Mouse (Mus musculus) liver, postnatal 0 days (tissue): ENCODE data around the gene Fmod. TPM values are rescaled to one million over a fixed set of nuclear protein-coding genes. Genes with fewer than 3 reads are reported as not detected.
A peak's percentile ranks its signal among the peaks of the same experiment; 100 is the strongest.

ENCODE experiments used
- ATAC-seq: fragments of 200-750 bp; cut with Nextera tagmentation; 2 replicates; pipeline ENCODE4 v1.8.0; 2017; ENCODE audit warnings: mild to moderate bottlenecking, moderate library complexity
- DNase-seq: peaks from one replicate; pipeline ENCODE4 v3.0.0-alpha.2; 2016
- H3K27ac ChIP-seq: fragments of 300-500 bp; sonication (generic); 2 replicates; pipeline ENCODE4 v1.5.1; 2014; ENCODE audit warnings: antibody characterized with exemption, moderate library complexity, mild to moderate bottlenecking, low read depth
- H3K27me3 ChIP-seq: fragments of 300-500 bp; sonication (generic); 2 replicates; pipeline ENCODE4 v1.6.1; 2014; ENCODE audit warnings: low read length, control low read depth, mixed read lengths; ENCODE audit not compliant: insufficient read depth
- H3K36me3 ChIP-seq: fragments of 300-500 bp; sonication (generic); replicated peaks from 2 replicates; pipeline ENCODE4 v1.6.1; 2014; ENCODE audit warnings: mild to moderate bottlenecking, control low read depth, low read length, moderate library complexity, mixed read lengths; ENCODE audit not compliant: insufficient read depth
- H3K4me1 ChIP-seq: fragments of 300-500 bp; sonication (generic); 2 replicates; pipeline ENCODE4 v1.6.1; 2014; ENCODE audit warnings: antibody characterized with exemption, mild to moderate bottlenecking, control low read depth; ENCODE audit not compliant: insufficient read depth
- H3K4me2 ChIP-seq: fragments of 300-500 bp; sonication (generic); 2 replicates; pipeline ENCODE4 v1.6.1; 2014; ENCODE audit warnings: low read depth, mild to moderate bottlenecking, low read length, moderate library complexity, mixed read lengths
- H3K4me3 ChIP-seq: fragments of 300-500 bp; sonication (generic); 2 replicates; pipeline ENCODE4 v1.5.1; 2014; ENCODE audit warnings: low read depth, low read length
- H3K9ac ChIP-seq: fragments of 300-500 bp; sonication (generic); replicated peaks from 2 replicates; pipeline ENCODE4 v1.6.1; 2014; ENCODE audit warnings: mild to moderate bottlenecking, moderate library complexity
- H3K9me3 ChIP-seq: fragments of 300-500 bp; sonication (generic); 2 replicates; pipeline ENCODE4 v1.6.1; 2016; ENCODE audit warnings: mild to moderate bottlenecking, control low read depth, low read length, mixed read lengths
- CTCF ChIP-seq: sonication (generic); IDR thresholded peaks from 2 replicates; pipeline ENCODE4 v1.5.1; 2016; ENCODE audit warnings: antibody characterized with exemption, low read depth
- EP300 ChIP-seq: IDR thresholded peaks from 2 replicates; pipeline ENCODE4 v1.6.1; 2016; ENCODE audit warnings: antibody characterized with exemption, low read depth, mild to moderate bottlenecking
- WGBS: fragments of 180-500 bp; shearing (Covaris S2); extraction: QIAGEN DNeasy Blood & Tissue Kit; methylation state at CpG from one replicate; pipeline ENCODE4 v1.1.7; 2014; ENCODE audit not compliant: insufficient replicate concordance; 5-methylcytosine and 5-hydroxymethylcytosine counted together
- polyA plus RNA-seq: library from polyadenylated mRNA; unstranded; fragments of >200 nt; fragmentation: Nextera tagmentation; extraction: Ambion mirVana; gene quantifications from 2 replicates; pipeline ENCODE4 v1.2.1, GENCODE M21; 2015

The Fmod gene
- polyA plus RNA-seq, 1 experiment from 2014 or later: 1.6 TPM

- Histone ChIP-seq H3K4me2 (peak overlapping the region; percentile 67; the same call in 1 of the 2 replicates), H3K36me3 (peaks cover 26% of the 10 kb centered on the region), H3K27me3 (no peaks in the 10 kb centered on the region), H3K9ac (0 out of 2 replicates have a peak overlapping the region, but pooled peaks have one; percentile 24), H3K27ac (peak overlapping the region; percentile 70), H3K4me3 (no peak overlapping the region), H3K9me3 (no peaks in the 10 kb centered on the region), H3K4me1 (peaks cover 63% of the 10 kb centered on the region)
- TF ChIP-seq CTCF (no peak), EP300 (no peak)
- ATAC-seq (no peak), DNase-seq (no peak)
- 53% methylated on average over 4 of the region's 4 CpGs for WGBS
These were observed 43.4 kb downstream of the Fmod start for GRCm38 (mm10) chr1:134080406-134080805.

- Histone ChIP-seq H3K9me3 (no peaks in the 10 kb centered on the region), H3K27me3 (no peaks in the 10 kb centered on the region), H3K9ac (0 out of 2 replicates have a peak overlapping the region, but pooled peaks have one; percentile 24), H3K4me2 (peak overlapping the region; percentile 13; the same call in 1 of the 2 replicates), H3K4me3 (no peak overlapping the region), H3K36me3 (peaks cover 21% of the 10 kb centered on the region), H3K4me1 (peaks cover 63% of the 10 kb centered on the region), H3K27ac (peak overlapping the region; percentile 70; the same call in 1 of the 2 replicates)
- ATAC-seq (no peak), DNase-seq (no peak)
- WGBS: 77% methylated on average over 5 of the region's 5 CpGs
- TF ChIP-seq CTCF: no peak
- no peak for TF ChIP-seq EP300
These were observed 43.9 kb downstream of the Fmod start for GRCm38 (mm10) chr1:134080881-134081450.

- H3K36me3 ChIP-seq: 0 out of 2 replicates have a peak, but pooled peaks cover 2% of the 10 kb centered on the region
- DNase-seq (peak; percentile 57), ATAC-seq (peak; percentile 10)
- peak overlapping the region; percentile 84 for H3K27ac ChIP-seq
- 39% methylated on average over 11 of the region's 11 CpGs for WGBS
- TF ChIP-seq EP300 (peak; percentile 64), CTCF (no peak)
- H3K27me3 ChIP-seq: no peaks in the 10 kb centered on the region
- H3K4me1 ChIP-seq: peaks cover 72% of the 10 kb centered on the region
- H3K4me3 ChIP-seq: no peak overlapping the region; the same call in 1 of the 2 replicates
- peak overlapping the region; percentile 47 for H3K9ac ChIP-seq
- H3K9me3 ChIP-seq: no peaks in the 10 kb centered on the region
- peak overlapping the region; percentile 58 for H3K4me2 ChIP-seq
These were observed 46.0 kb downstream of the Fmod start for GRCm38 (mm10) chr1:134082987-134083516.

- H3K27me3 ChIP-seq: no peaks in the 10 kb centered on the region
- H3K4me2 ChIP-seq: peak overlapping the region; percentile 58
- H3K9ac ChIP-seq: 0 out of 2 replicates have a peak overlapping the region, but pooled peaks have one; percentile 47
- WGBS: 63% methylated on average over 8 of the region's 8 CpGs
- H3K36me3 ChIP-seq: no peaks in the 10 kb centered on the region
- H3K9me3 ChIP-seq: no peaks in the 10 kb centered on the region
- DNase-seq: no peak
- TF ChIP-seq EP300 (no peak), CTCF (no peak)
- H3K4me3 ChIP-seq: no peak overlapping the region
- peaks cover 72% of the 10 kb centered on the region for H3K4me1 ChIP-seq
- no peak for ATAC-seq
- H3K27ac ChIP-seq: peak overlapping the region; percentile 84
These were observed 46.6 kb downstream of the Fmod start for GRCm38 (mm10) chr1:134083676-134084075.

GRCm38 (mm10) chr1:134084128-134084527 lies 47.1 kb downstream of the Fmod start:
- no peak overlapping the region for H3K4me3 ChIP-seq
- peaks cover 72% of the 10 kb centered on the region for H3K4me1 ChIP-seq
- H3K36me3 ChIP-seq: no peaks in the 10 kb centered on the region
- no peak overlapping the region for H3K9ac ChIP-seq
- no peaks in the 10 kb centered on the region for H3K27me3 ChIP-seq
- no peaks in the 10 kb centered on the region for H3K9me3 ChIP-seq
- WGBS: 85% methylated on average over 3 of the region's 3 CpGs
- no peak overlapping the region for H3K4me2 ChIP-seq
- TF ChIP-seq CTCF: no peak
- no peak for TF ChIP-seq EP300
- ATAC-seq: no peak
- peak overlapping the region; percentile 84 for H3K27ac ChIP-seq
- DNase-seq: no peak

- H3K4me2 ChIP-seq: peak overlapping the region; percentile 59; the same call in 1 of the 2 replicates
- H3K9ac ChIP-seq: no peak overlapping the region; the same call in 1 of the 2 replicates
These were observed 49.0 kb downstream of the Fmod start for GRCm38 (mm10) chr1:134086017-134086416.

More at GRCm38 (mm10) chr1:134086017-134086416, 49.0 kb downstream of the Fmod start:
- no peak for ATAC-seq
- Histone ChIP-seq H3K36me3 (no peaks in the 10 kb centered on the region), H3K9me3 (no peaks in the 10 kb centered on the region), H3K27ac (peak overlapping the region; percentile 46), H3K4me3 (no peak overlapping the region), H3K4me1 (peaks cover 58% of the 10 kb centered on the region), H3K27me3 (no peaks in the 10 kb centered on the region)
- 33% methylated on average over 3 of the region's 3 CpGs for WGBS
- no peak for DNase-seq
- TF ChIP-seq CTCF (no peak), EP300 (no peak)
